Mouse (Mus musculus) gastrocnemius, postnatal 4 days (tissue): ENCODE data around the gene Ltbp1. TPM values are rescaled to one million over a fixed set of nuclear protein-coding genes. Genes with fewer than 3 reads are reported as not detected.

Source experiments
- DNase-seq, 2 experiments: peaks; one replicate each; pipeline ENCODE4 v3.0.0; 2021 to 2022; ENCODE audit warnings: low spot score in 2 of 2, mixed read lengths in 2 of 2
- total RNA-seq, 2 experiments: library from RNA; stranded (reverse); gene quantifications; 2 replicates each; pipeline ENCODE4 v1.2.3; 2021

The Ltbp1 gene
- total RNA-seq, 2 experiments from 2014 or later: 36.2 to 37.0 TPM

- no peak for DNase-seq
Observed at GRCm38 (mm10) chr17:75000066-75000465, 5.3 kb upstream of the Ltbp1 start.

- DNase-seq: peak; percentile 77 to 85
Observed at GRCm38 (mm10) chr17:75004820-75005219, 548 bp upstream of the Ltbp1 start.

- DNase-seq: peak; percentile 42 to 63
Observed at GRCm38 (mm10) chr17:75005685-75006680, 615 bp downstream of the Ltbp1 start.

GRCm38 (mm10) chr17:75010955-75011354 lies 5.6 kb downstream of the Ltbp1 start:
- no peak for DNase-seq

- DNase-seq: no peak
Observed at GRCm38 (mm10) chr17:75013211-75013610, 7.8 kb downstream of the Ltbp1 start.

- no peak for DNase-seq
Observed at GRCm38 (mm10) chr17:75013868-75014267, 8.5 kb downstream of the Ltbp1 start.

GRCm38 (mm10) chr17:75014601-75015356 lies 9.4 kb downstream of the Ltbp1 start:
- DNase-seq: peak in 1 of 2 experiments; percentile 38

GRCm38 (mm10) chr17:75015546-75015945 lies 10.2 kb downstream of the Ltbp1 start:
- no peak for DNase-seq

GRCm38 (mm10) chr17:75017423-75017822 lies 12.1 kb downstream of the Ltbp1 start:
- DNase-seq: peak in 1 of 2 experiments; percentile 27

- DNase-seq: no peak
Observed at GRCm38 (mm10) chr17:75018142-75018541, 12.8 kb downstream of the Ltbp1 start.

- DNase-seq: no peak
Observed at GRCm38 (mm10) chr17:75020026-75020425, 14.7 kb downstream of the Ltbp1 start.

GRCm38 (mm10) chr17:75020619-75021018 lies 15.3 kb downstream of the Ltbp1 start:
- DNase-seq: no peak

GRCm38 (mm10) chr17:75027358-75028131 lies 22.2 kb downstream of the Ltbp1 start:
- peak in 1 of 2 experiments; percentile 25 for DNase-seq

- DNase-seq: no peak
Observed at GRCm38 (mm10) chr17:75033356-75033755, 28.0 kb downstream of the Ltbp1 start.

GRCm38 (mm10) chr17:75033872-75034615 lies 28.7 kb downstream of the Ltbp1 start:
- DNase-seq: no peak

- no peak for DNase-seq
Observed at GRCm38 (mm10) chr17:75036881-75037280, 31.5 kb downstream of the Ltbp1 start.

- DNase-seq: no peak
Observed at GRCm38 (mm10) chr17:75039017-75039416, 33.6 kb downstream of the Ltbp1 start.

GRCm38 (mm10) chr17:75049366-75049969 lies 44.1 kb downstream of the Ltbp1 start:
- DNase-seq: no peak

- no peak for DNase-seq
Observed at GRCm38 (mm10) chr17:75051440-75051925, 46.1 kb downstream of the Ltbp1 start.

- no peak for DNase-seq
Observed at GRCm38 (mm10) chr17:75055235-75055634, 49.9 kb downstream of the Ltbp1 start.
